In the genomic region with DNA sequence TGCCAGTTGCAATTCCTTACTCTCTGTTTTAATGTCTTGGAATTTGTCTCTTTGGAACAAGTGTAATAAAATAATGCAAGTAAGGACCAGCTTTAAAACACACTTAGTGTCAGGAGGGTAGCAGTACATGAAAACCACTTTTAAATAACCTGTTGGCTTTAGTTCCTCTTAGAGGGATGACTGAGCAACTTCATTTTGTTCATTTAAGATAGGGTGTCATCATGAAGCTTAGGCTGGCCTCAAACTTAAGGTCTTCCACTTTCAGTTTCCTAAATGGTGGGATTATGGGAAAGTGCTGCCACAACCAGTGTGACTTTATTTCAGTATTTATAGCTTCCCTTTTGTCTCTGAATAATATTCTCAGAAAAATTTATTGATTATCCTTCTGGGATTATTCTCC, we compare ENCODE assay signal across 20 mouse cellular contexts.
"Had no signal": no experiment of that assay in that cellular context is flagged by ENCODE, and none has a peak within 500 bp of the region (broad histone marks: within the 10 kb centered on the region; RNA-seq: fewer than 3 reads in every experiment).

No protein-coding gene starts in this region.

- H3K9me3 ChIP-seq: kidney, embryonic 15.5 days; limb, embryonic 10.5 days; limb, embryonic 13.5 days; liver, embryonic 12.5 days; liver, embryonic 15.5 days; lung, embryonic 15.5 days had no signal

- H3K36me3 ChIP-seq: kidney, embryonic 15.5 days; limb, embryonic 10.5 days; limb, embryonic 13.5 days; liver, embryonic 12.5 days; liver, embryonic 15.5 days; lung, embryonic 15.5 days had no signal

- DNase-seq: kidney, adult 11 months; kidney, adult 8-10 months; kidney, postnatal 10 days; kidney, postnatal 36 days; liver; lung, adult 18-20 months; lung, postnatal 10 days; midbrain, embryonic 14.5 days; right cerebral cortex, postnatal 14 days; right cerebral cortex, postnatal 4 days; thymus, postnatal 25 days had no signal

- ATAC-seq: liver, embryonic 12.5 days had no signal

- H3K9ac ChIP-seq: kidney, embryonic 15.5 days; limb, embryonic 13.5 days; liver, embryonic 12.5 days; liver, embryonic 15.5 days; lung, embryonic 15.5 days had no signal

- H3K27me3 ChIP-seq: kidney, embryonic 15.5 days; limb, embryonic 13.5 days; liver, embryonic 12.5 days; liver, embryonic 15.5 days; lung, embryonic 15.5 days had no signal

- H3K4me1 ChIP-seq: kidney, embryonic 15.5 days; limb, embryonic 10.5 days; limb, embryonic 13.5 days; liver, embryonic 12.5 days; liver, embryonic 15.5 days; lung, embryonic 15.5 days had no signal

- H3K4me2 ChIP-seq: kidney, embryonic 15.5 days; limb, embryonic 13.5 days; liver, embryonic 12.5 days; liver, embryonic 15.5 days; lung, embryonic 15.5 days; midbrain, embryonic 11.5 days had no signal

- H3K27ac ChIP-seq: kidney, embryonic 15.5 days; limb, embryonic 10.5 days; limb, embryonic 13.5 days; liver, embryonic 12.5 days; liver, embryonic 15.5 days; lung, embryonic 15.5 days; macrophage; stomach, postnatal 0 days had no signal

- H3K4me3 ChIP-seq: kidney, embryonic 15.5 days; limb, embryonic 10.5 days; limb, embryonic 13.5 days; liver, embryonic 12.5 days; liver, embryonic 15.5 days; lung, embryonic 15.5 days had no signal
